Mouse (Mus musculus) thymus, postnatal 0 days (tissue): ENCODE results near the gene Usf2. TPM values are rescaled to one million over a fixed set of nuclear protein-coding genes. Genes with fewer than 3 reads are reported as not detected.
A peak's percentile ranks its signal among the peaks of the same experiment; 100 is the strongest.

Experiments used
- DNase-seq: peaks from one replicate; pipeline ENCODE4 v3.0.0-alpha.2; 2015; ENCODE audit warnings: low spot score
- polyA plus RNA-seq: library from polyadenylated mRNA; unstranded; fragments of >200 nt; fragmentation: Nextera tagmentation; extraction: Ambion mirVana; gene quantifications from 2 replicates; pipeline ENCODE4 v1.2.1, GENCODE M21; 2015

Gene Usf2
- polyA plus RNA-seq, 1 experiment from 2014 or later, result 23.6 TPM

DNA sequence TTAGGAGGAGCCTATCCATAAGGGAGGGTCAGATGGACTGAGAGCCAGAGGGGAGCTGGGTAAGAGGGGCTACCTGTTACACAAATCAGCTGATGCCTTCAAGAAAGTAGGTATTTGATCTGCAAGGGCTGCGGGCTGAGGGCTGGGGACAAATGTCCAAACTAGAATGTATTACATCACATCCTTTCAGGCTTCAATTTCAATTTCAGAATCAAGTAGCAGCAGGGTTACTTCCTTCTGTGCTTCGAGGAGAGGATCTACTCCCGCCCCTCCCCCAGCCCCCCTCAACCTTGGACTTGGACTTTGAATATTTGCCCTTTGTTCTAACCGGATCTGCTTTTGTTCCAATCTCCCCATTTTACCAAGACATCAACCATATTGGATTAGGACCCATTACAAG lies 39.4 kb downstream of the Usf2 start:
- DNase-seq, result no peak

DNA sequence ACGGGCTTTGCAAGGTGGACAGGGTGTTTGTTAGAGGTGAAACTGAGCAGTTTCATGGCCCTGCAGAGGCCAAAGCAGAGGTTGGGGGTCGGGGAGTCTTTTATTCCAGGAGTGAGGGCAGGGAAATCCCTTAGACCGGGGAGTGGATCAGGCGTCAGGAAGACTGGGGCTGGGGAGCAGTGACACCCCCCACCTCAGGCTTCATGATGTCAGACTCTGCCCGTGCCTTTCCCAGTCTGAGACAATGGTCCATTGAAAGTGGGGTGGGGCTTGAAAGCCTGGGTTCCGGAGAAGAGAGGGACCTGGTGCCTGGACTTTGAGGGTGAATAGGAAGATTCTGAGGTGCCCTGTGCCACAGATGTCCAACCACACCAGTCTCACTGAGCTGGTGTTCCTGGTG lies 39.9 kb downstream of the Usf2 start:
- no peak for DNase-seq

DNA sequence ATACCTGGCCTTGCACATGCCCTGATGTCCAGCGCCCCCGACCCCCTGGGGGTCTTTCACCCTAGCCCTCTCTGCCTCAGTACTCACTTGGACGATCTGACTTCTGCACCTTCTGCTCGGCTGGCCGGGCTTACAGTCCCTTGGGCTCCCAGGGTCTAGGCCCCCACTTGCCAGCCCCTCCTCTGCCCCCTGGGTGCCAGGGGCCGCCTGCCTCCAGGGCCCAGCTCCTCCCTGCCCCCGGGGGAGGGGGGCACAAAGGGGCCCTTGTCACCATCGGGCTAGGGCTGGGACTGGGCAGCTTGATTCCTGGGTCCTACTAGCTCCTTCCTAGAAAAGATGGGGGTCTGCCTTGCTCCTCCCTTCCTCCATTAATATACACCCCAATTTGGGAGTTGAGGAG lies 41.9 kb downstream of the Usf2 start, which contains the start of gene Mag:
Gene Mag, minus strand, starts transcription at position 142 of the 400 bp plus-strand sequence.
- no peak for DNase-seq

DNA sequence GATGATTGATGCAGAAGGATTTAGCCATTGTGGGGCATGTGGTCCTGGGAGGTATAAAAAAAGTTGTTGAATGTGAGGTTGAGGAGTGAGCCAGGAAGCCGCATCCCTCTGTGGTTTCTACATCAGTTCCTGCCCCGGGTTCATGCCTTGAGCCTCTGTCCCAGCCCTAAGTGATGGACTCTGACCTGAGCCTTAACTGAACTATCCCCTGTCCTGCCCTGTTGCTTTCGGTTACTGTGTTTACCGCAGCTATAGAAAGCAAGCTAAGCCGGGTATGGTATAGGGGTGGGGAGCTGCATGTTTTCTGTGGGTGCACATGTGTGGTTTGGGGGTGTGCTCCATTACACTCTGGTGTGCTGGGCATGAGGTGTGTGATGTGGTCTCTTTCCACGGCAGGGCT lies 46.8 kb downstream of the Usf2 start:
- DNase-seq, result no peak

DNA sequence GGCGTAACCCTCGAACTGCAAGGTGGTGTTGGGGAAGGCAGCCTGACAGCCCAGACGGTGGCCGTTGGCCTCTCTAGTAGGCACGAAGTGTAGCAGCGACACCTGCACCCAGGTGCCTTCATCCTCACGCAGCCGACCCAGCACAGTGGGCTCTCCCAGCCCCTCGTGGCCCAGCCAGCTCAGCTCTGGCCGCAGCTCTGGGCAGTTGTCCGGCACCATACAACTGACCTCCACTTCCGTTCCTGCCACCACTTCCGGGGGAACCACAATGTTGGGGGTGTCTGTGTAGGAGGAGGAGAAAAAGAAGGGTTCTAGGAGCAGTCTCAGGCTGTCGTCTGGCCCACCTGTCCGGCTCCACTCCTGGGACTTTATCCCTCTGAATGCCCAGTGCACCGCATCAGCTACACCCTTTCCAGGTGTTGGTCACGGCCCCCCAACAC lies 47.6 kb downstream of the Usf2 start:
- DNase-seq, result no peak

DNA sequence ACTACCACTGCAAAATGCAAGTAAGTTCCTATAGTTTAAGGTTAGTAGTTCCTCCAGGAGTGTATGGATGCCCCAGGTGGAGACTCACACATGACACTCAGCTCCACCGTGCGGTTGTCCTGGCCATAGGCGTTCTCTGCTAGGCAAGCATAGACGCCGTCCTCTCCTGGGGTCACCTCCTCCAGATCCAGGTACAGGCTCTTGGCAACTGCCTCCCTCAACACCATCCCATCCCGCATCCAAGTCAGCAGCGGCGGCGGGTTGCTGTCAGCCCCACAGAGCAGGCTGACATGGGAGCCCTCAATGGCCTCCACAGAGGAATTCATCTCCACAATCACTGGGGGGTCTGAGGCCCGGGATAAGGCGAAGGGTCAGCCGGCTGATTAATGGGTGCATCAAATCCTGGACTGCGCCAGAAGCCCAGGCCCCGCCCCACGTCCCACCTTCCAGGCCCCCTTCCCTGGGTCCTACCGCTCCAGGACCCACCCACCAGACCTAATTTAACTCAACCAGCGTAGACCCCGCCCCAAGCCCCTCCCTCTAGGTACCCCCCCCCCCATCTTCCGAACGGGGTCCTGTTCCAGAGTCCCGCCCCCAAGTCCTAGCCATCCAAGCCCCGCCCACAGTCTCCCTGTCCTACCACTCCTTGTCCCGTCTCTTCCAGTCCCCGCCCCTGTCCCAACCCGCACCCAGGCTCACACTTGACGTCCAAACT lies 48.2 kb downstream of the Usf2 start:
- no peak for DNase-seq

DNA sequence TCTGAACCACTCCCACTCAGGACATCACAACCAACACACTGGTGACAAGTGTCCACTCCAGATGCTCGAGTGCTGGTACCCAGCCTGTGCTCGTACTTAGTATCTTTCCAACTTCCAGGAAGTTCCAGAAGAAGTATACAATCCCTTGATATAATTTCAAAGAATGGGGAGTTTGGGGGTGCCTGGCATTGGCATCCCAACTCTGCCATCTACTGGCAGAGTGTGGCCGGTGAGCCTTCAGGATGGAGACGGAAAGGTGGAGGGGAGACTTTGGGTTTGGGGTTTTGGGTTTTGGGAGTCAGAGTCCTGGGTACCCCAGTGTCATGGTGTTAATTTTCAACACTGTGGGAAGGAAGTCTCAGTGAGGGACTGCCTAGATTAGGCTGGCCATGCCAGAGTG lies 52.6 kb downstream of the Usf2 start:
- peak; percentile 11 for DNase-seq

Other genes with a start within 250 kb of the Usf2 start
- gene Atp4a, start 244.6 kb downstream of the Usf2 start, polyA plus RNA-seq, result 1.4 and 1.5 TPM in 2 replicates
- 173 and 184 TPM in 2 replicates for gene Tmem147, start 227.3 kb downstream of the Usf2 start, polyA plus RNA-seq
- 0.43 TPM in 1 of 2 replicates, not detected in the other for gene Gapdhs, start 213.1 kb downstream of the Usf2 start, polyA plus RNA-seq
- gene Sbsn, start 205.3 kb downstream of the Usf2 start, polyA plus RNA-seq, result 2.0 and 4.1 TPM in 2 replicates
- gene Dmkn, start 193.0 kb downstream of the Usf2 start, polyA plus RNA-seq, result 10.7 and 12.7 TPM in 2 replicates
- 36.0 and 39.0 TPM in 2 replicates for gene Krtdap, start 168.9 kb downstream of the Usf2 start, polyA plus RNA-seq
- gene Ffar2, start 133.0 kb downstream of the Usf2 start, polyA plus RNA-seq, result 0.95 and 1.5 TPM in 2 replicates
- 0.10 TPM in 1 of 2 replicates, not detected in the other for gene Ffar3, start 100.6 kb downstream of the Usf2 start, polyA plus RNA-seq
- not detected in 2 replicates for gene Ffar1, start 95.2 kb downstream of the Usf2 start, polyA plus RNA-seq
- gene Cd22, start 76.5 kb downstream of the Usf2 start, polyA plus RNA-seq, result 0.40 and 0.99 TPM in 2 replicates
- gene Mag, start 41.9 kb downstream of the Usf2 start, polyA plus RNA-seq, result 0.42 and 0.46 TPM in 2 replicates
- gene Hamp2, start 32.1 kb downstream of the Usf2 start, polyA plus RNA-seq, result 2.1 TPM in 2 replicates
- 2.4 and 2.9 TPM in 2 replicates for gene Hamp, start 12.8 kb downstream of the Usf2 start, polyA plus RNA-seq
- 12.7 and 13.8 TPM in 2 replicates for gene Lsr, start 16.7 kb upstream of the Usf2 start, polyA plus RNA-seq
- gene Fam187b, start 17.0 kb upstream of the Usf2 start, polyA plus RNA-seq, result 1.3 and 1.6 TPM in 2 replicates
- 113 and 125 TPM in 2 replicates for gene Fxyd5, start 85.7 kb upstream of the Usf2 start, polyA plus RNA-seq
- 0.35 and 0.48 TPM in 2 replicates for gene Fxyd7, start 94.7 kb upstream of the Usf2 start, polyA plus RNA-seq
- 12.2 and 19.1 TPM in 2 replicates for gene Fxyd1, start 100.4 kb upstream of the Usf2 start, polyA plus RNA-seq
- 0.04 and 0.14 TPM in 2 replicates for gene Lgi4, start 102.5 kb upstream of the Usf2 start, polyA plus RNA-seq
- 78.3 and 79.5 TPM in 2 replicates for gene Fxyd3, start 119.9 kb upstream of the Usf2 start, polyA plus RNA-seq
- gene Hpn, start 158.5 kb upstream of the Usf2 start, polyA plus RNA-seq, result 2.0 and 2.6 TPM in 2 replicates
- gene Scn1b, start 170.2 kb upstream of the Usf2 start, polyA plus RNA-seq, result 2.8 and 2.9 TPM in 2 replicates
- gene Gramd1a, start 199.1 kb upstream of the Usf2 start, polyA plus RNA-seq, result 76.8 and 79.0 TPM in 2 replicates